Comparison of ENCODE assay signal across 10 mouse cellular contexts in the genomic region with DNA sequence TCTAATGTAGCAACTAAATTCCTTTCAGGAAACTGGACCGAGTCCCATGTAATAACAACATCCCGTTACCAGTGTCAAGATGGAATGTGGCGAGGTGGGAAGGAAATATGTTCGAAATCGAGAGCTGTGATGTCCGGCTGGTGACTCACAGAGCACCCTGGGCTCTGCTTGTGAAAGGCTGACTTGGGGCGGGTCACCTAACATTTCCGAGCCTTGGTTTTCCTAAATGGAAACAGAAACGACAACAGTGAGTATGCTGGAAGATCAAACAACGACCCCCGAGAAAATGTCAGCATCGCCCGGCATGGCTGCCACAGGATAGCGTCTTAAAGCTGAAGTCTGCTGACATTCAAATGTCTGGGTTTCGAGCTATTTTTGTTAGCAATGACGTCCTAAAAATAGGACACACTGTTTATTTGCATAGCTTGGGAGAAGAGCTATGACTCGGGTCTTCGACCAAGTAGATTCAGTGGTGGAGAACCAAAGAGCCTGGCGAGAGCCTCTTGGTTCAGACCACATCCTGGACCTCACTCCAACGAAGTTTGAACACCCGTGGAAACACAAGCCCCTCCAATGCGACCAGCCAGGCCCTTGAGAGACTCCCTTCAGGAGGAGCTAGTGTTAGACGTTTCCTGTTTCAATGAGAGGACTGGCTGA. TPM values are rescaled to one million over a fixed set of nuclear protein-coding genes. Genes with fewer than 3 reads are reported as not detected.
A peak's percentile ranks its signal among the peaks of the same experiment; 100 is the strongest.
DNase-seq lines count a peak whose midpoint lies in the region; ATAC-seq and TF ChIP-seq lines count a peak whose summit lies in the region.
"Had no signal": no experiment of that assay in that cellular context is flagged by ENCODE, and none has a peak within 500 bp of the region (broad histone marks: within the 10 kb centered on the region; RNA-seq: fewer than 3 reads in every experiment).

No protein-coding gene starts in this region.

- no peak overlapping the region for H3K9ac ChIP-seq in liver, adult 2 months (ENCODE audit: low read depth, low read length)
- H3K9ac ChIP-seq in liver, embryonic 11.5 days (ENCODE audit: low read depth, low read length): no peak overlapping the region
- no peak overlapping the region for H3K9ac ChIP-seq in kidney, postnatal 0 days (ENCODE audit: low read depth, low read length)
- H3K9ac ChIP-seq in stomach, embryonic 15.5 days: no peak overlapping the region

- TF ChIP-seq CTCF in liver, adult 2 months (IDR thresholded peaks at IDR 0.05; ENCODE audit: low read depth, low read length): no peak
- TF ChIP-seq CTCF in kidney, postnatal 0 days (IDR thresholded peaks at IDR 0.05; ENCODE audit: low read depth): no peak

- no peak for DNase-seq in liver, adult 2 months (ENCODE audit: extremely low read depth, low read depth, low spot score)
- no peak for DNase-seq in liver, embryonic 11.5 days (ENCODE audit: low spot score)
- DNase-seq in heart, adult 9 months (ENCODE audit: low spot score in 2 of 2): peak; percentile 79 to 87
- peak; percentile 72 for DNase-seq in kidney, postnatal 0 days (ENCODE audit: low spot score)
- no peak for DNase-seq in right cerebral cortex, adult 2 months (ENCODE audit: low spot score in 2 of 2)
- DNase-seq in retina, embryonic 14.5 days (ENCODE audit: low spot score): no peak
- DNase-seq in ovary, postnatal 14 days (ENCODE audit: low spot score): no peak
- DNase-seq: midbrain, embryonic 14.5 days had no signal

- ATAC-seq in liver, embryonic 11.5 days (replicated peaks; ENCODE audit: low FRiP score): no peak
- ATAC-seq in kidney, postnatal 0 days (replicated peaks; ENCODE audit: low FRiP score, low read depth): no peak
- ATAC-seq in stomach, embryonic 15.5 days (ENCODE audit: insufficient read depth, low FRiP score, low read depth): no peak

- TF ChIP-seq POLR2A in liver, adult 2 months (IDR thresholded peaks at IDR 0.05; ENCODE audit: extremely low read depth, insufficient read depth, low read length): no peak

- H3K36me3 ChIP-seq in liver, adult 2 months (ENCODE audit: control insufficient read depth, insufficient read depth, low read length): no peaks in the 10 kb centered on the region
- H3K36me3 ChIP-seq in liver, embryonic 11.5 days (ENCODE audit: control insufficient read depth, insufficient read depth, low read length): no peaks in the 10 kb centered on the region
- H3K36me3 ChIP-seq in kidney, postnatal 0 days (ENCODE audit: insufficient read depth, low read length): peaks cover 4% of the 10 kb centered on the region; the same call in 1 of the 2 replicates
- H3K36me3 ChIP-seq in stomach, embryonic 15.5 days: no peaks in the 10 kb centered on the region

- no peaks in the 10 kb centered on the region for H3K79me2 ChIP-seq in liver, adult 2 months (ENCODE audit: control insufficient read depth, insufficient read depth, low read length)

- peaks cover 2% of the 10 kb centered on the region; the same call in 1 of the 2 replicates for H3K4me1 ChIP-seq in liver, adult 2 months (ENCODE audit: control insufficient read depth, insufficient read depth, low read length)
- H3K4me1 ChIP-seq in liver, embryonic 11.5 days (replicated peaks; ENCODE audit: control insufficient read depth, insufficient read depth, low read length): no peaks in the 10 kb centered on the region
- no peaks in the 10 kb centered on the region for H3K4me1 ChIP-seq in kidney, postnatal 0 days (replicated peaks; ENCODE audit: insufficient read depth, low read length)
- H3K4me1 ChIP-seq in stomach, embryonic 15.5 days: no peaks in the 10 kb centered on the region

- no peaks in the 10 kb centered on the region for H3K27me3 ChIP-seq in liver, adult 2 months (ENCODE audit: control insufficient read depth, insufficient read depth, low read length)
- H3K27me3 ChIP-seq in liver, embryonic 11.5 days (replicated peaks; ENCODE audit: control insufficient read depth, insufficient read depth, low read length): no peaks in the 10 kb centered on the region
- H3K27me3 ChIP-seq in kidney, postnatal 0 days (ENCODE audit: insufficient read depth, low read length): no peaks in the 10 kb centered on the region
- no peaks in the 10 kb centered on the region for H3K27me3 ChIP-seq in stomach, embryonic 15.5 days (replicated peaks)

- WGBS in liver, adult 2 months: 70% methylated on average over 23 of the region's 23 CpGs
- whole genome bisulfite sequencing in liver, embryonic 11.5 days: 70% methylated on average over 23 of the region's 23 CpGs
- WGBS in kidney, postnatal 0 days: 52% methylated on average over 23 of the region's 23 CpGs
- WGBS in stomach, embryonic 15.5 days: 55% methylated on average over 23 of the region's 23 CpGs

- peak overlapping the region; percentile 1; the same call in 1 of the 2 replicates for H3K4me3 ChIP-seq in liver, adult 2 months (ENCODE audit: insufficient read depth, low read depth, low read length)
- no peak overlapping the region for H3K4me3 ChIP-seq in liver, embryonic 11.5 days (ENCODE audit: low read depth, low read length)
- no peak overlapping the region for H3K4me3 ChIP-seq in kidney, postnatal 0 days (replicated peaks; ENCODE audit: low read depth, low read length)
- H3K4me3 ChIP-seq in stomach, embryonic 15.5 days (replicated peaks): no peak overlapping the region

- H3K9me3 ChIP-seq in liver, embryonic 11.5 days (ENCODE audit: control insufficient read depth, low read length): no peaks in the 10 kb centered on the region
- no peaks in the 10 kb centered on the region for H3K9me3 ChIP-seq in kidney, postnatal 0 days (replicated peaks; ENCODE audit: low read length)
- no peaks in the 10 kb centered on the region for H3K9me3 ChIP-seq in stomach, embryonic 15.5 days

- H3K4me2 ChIP-seq in liver, embryonic 11.5 days: no peak overlapping the region
- H3K4me2 ChIP-seq in kidney, postnatal 0 days (ENCODE audit: low read length): peak overlapping the region; percentile 19; the same call in 1 of the 2 replicates
- H3K4me2 ChIP-seq in stomach, embryonic 15.5 days: no peak overlapping the region; the same call in 1 of the 2 replicates

- peak overlapping the region; percentile 45 for H3K27ac ChIP-seq in liver, adult 2 months (replicated peaks; ENCODE audit: insufficient read depth, low read depth, low read length)
- H3K27ac ChIP-seq in liver, embryonic 11.5 days (ENCODE audit: low read depth, low read length): no peak overlapping the region
- peak overlapping the region; percentile 43; the same call in 1 of the 2 replicates for H3K27ac ChIP-seq in kidney, postnatal 0 days
- H3K27ac ChIP-seq in stomach, embryonic 15.5 days: peak overlapping the region; percentile 12; the same call in 1 of the 2 replicates

RNA-seq across cellular contexts. Expression of gene Socs2, which starts 28.0 kb away (rescaled TPM):
- 5.3 and 12.3 TPM in 2 replicates for total RNA-seq in liver, adult 2 months (2014; rRNA removed)
- 20.0 and 53.8 TPM in 2 replicates for polyA plus RNA-seq in liver, adult 2 months (2012; rRNA removed)
- polyA plus RNA-seq in liver, embryonic 11.5 days (2014; fragmentation: Nextera tagmentation; extraction: Ambion mirVana): 19.4 and 21.1 TPM in 2 replicates
- polyA plus RNA-seq in kidney, postnatal 0 days (2015; fragmentation: Nextera tagmentation; extraction: Ambion mirVana): 122 and 124 TPM in 2 replicates
- 35.1 and 41.0 TPM in 2 replicates for polyA plus RNA-seq in stomach, embryonic 15.5 days (2015; fragmentation: Nextera tagmentation; extraction: Ambion mirVana)
- total RNA-seq: common myeloid progenitor, adult 5-6 weeks had no signal

Comparison
In these comparisons a context has a peak if more than half of its experiments do, and no peak if none do; other contexts are left out.
1. DNase-seq: peak in heart, adult 9 months (2 of 2) and kidney, postnatal 0 days (single experiment); none in liver, adult 2 months (single experiment), liver, embryonic 11.5 days (single experiment), right cerebral cortex, adult 2 months (0 of 2), retina, embryonic 14.5 days (single experiment) and ovary, postnatal 14 days (single experiment).